Mouse (Mus musculus) urinary bladder, adult 2 months (tissue): ENCODE results near the gene Sowaha. TPM values are rescaled to one million over a fixed set of nuclear protein-coding genes. Genes with fewer than 3 reads are reported as not detected.
"Not testable (repeated sequence)": the region's sequence is repeated elsewhere in the genome, so short reads cannot be mapped to it uniquely, and the experiment has no call there.

Experiments used
- DNase-seq: peaks from one replicate; pipeline ENCODE4 v3.0.0; 2022; ENCODE audit warnings: low spot score
- polyA plus RNA-seq: library from polyadenylated mRNA; depleted of rRNA; stranded (reverse); fragments of >200 nt; gene quantifications from 2 replicates; pipeline ENCODE4 v1.2.3, GENCODE M21; 2012; rRNA removed

Gene Sowaha
- polyA plus RNA-seq, 1 experiment: 7.4 TPM

GRCm38 (mm10) chr11:53441921-53442320 is 38.2 kb downstream of the Sowaha start:
- DNase-seq: no peak

GRCm38 (mm10) chr11:53436338-53436737 is 43.7 kb downstream of the Sowaha start:
- no peak for DNase-seq

GRCm38 (mm10) chr11:53435504-53435903 is 44.6 kb downstream of the Sowaha start:
- no peak for DNase-seq

GRCm38 (mm10) chr11:53433057-53433456 is 47.0 kb downstream of the Sowaha start:
- DNase-seq: no peak

- no peak for DNase-seq
Measured at GRCm38 (mm10) chr11:53431347-53432056, 48.6 kb downstream of the Sowaha start.

GRCm38 (mm10) chr11:53430670-53431346 is 49.3 kb downstream of the Sowaha start, which contains the start of the genes Uqcrq and Gdf9:
Uqcrq (minus strand) TSS chr11:53430831.
Gdf9 (plus strand) TSS chr11:53431023.
- peak; percentile 93 for DNase-seq

GRCm38 (mm10) chr11:53430300-53430669 is 49.8 kb downstream of the Sowaha start:
- no peak for DNase-seq

GRCm38 (mm10) chr11:53429182-53429581 is 50.9 kb downstream of the Sowaha start:
- no peak for DNase-seq

- no peak for DNase-seq
Measured at GRCm38 (mm10) chr11:53428716-53429057, 51.4 kb downstream of the Sowaha start.

GRCm38 (mm10) chr11:53427993-53428715 is 51.9 kb downstream of the Sowaha start:
- DNase-seq: no peak

- DNase-seq: not testable (repeated sequence)
Measured at GRCm38 (mm10) chr11:53426914-53427313, 53.2 kb downstream of the Sowaha start.

Other genes starting within 250 kb of the Sowaha start
- gene Hspa4, start 179.8 kb downstream of the Sowaha start, polyA plus RNA-seq: 49.3 and 60.3 TPM in 2 replicates
- 9.4 and 11.0 TPM in 2 replicates for gene Zcchc10, start 155.6 kb downstream of the Sowaha start, polyA plus RNA-seq
- 26.9 and 33.6 TPM in 2 replicates for gene Aff4, start 129.4 kb downstream of the Sowaha start, polyA plus RNA-seq
- not detected in 2 replicates for gene Leap2, start 57.1 kb downstream of the Sowaha start, polyA plus RNA-seq
- 266 and 310 TPM in 2 replicates for gene Uqcrq, start 49.4 kb downstream of the Sowaha start, polyA plus RNA-seq
- 0.88 and 1.2 TPM in 2 replicates for gene Gdf9, start 49.3 kb downstream of the Sowaha start, polyA plus RNA-seq
- gene Gm10447, start 23.2 kb downstream of the Sowaha start, polyA plus RNA-seq: 1.8 and 2.9 TPM in 2 replicates
- 12.1 and 12.9 TPM in 2 replicates for gene Shroom1, start 23.1 kb downstream of the Sowaha start, polyA plus RNA-seq
- not detected in 2 replicates for gene Gm9837, start 9.8 kb downstream of the Sowaha start, polyA plus RNA-seq
- gene Gm9945, start 108 bp downstream of the Sowaha start, polyA plus RNA-seq: 0.11 and 0.15 TPM in 2 replicates
- gene Sept8, start 39.0 kb upstream of the Sowaha start, polyA plus RNA-seq: 63.8 and 64.4 TPM in 2 replicates
- gene Kif3a, start 87.1 kb upstream of the Sowaha start, polyA plus RNA-seq: 14.3 and 16.1 TPM in 2 replicates
- 0.19 and 0.37 TPM in 2 replicates for gene Il4, start 138.4 kb upstream of the Sowaha start, polyA plus RNA-seq
- not detected in 2 replicates for gene Il13, start 154.4 kb upstream of the Sowaha start, polyA plus RNA-seq
- gene Rad50, start 227.0 kb upstream of the Sowaha start, polyA plus RNA-seq: 10.2 and 13.9 TPM in 2 replicates
- 0.12 and 0.21 TPM in 2 replicates for gene Il5, start 240.5 kb upstream of the Sowaha start, polyA plus RNA-seq